Mouse (Mus musculus) stomach, embryonic 14.5 days (tissue): ENCODE data around the gene Aspscr1. TPM values are rescaled to one million over a fixed set of nuclear protein-coding genes. Genes with fewer than 3 reads are reported as not detected.
A peak's percentile ranks its signal among the peaks of the same experiment; 100 is the strongest.
"Not testable (repeated sequence)": the region's sequence is repeated elsewhere in the genome, so short reads cannot be mapped to it uniquely, and the experiment has no call there.

Experiments used
- ATAC-seq: fragments of 200-750 bp; cut with Nextera tagmentation; 2 replicates; pipeline ENCODE4 v1.8.0; 2017; ENCODE audit warnings: low read depth, moderate TSS enrichment; ENCODE audit not compliant: insufficient number of reproducible peaks, insufficient read depth, low FRiP score
- H3K27ac ChIP-seq: fragments of 300-500 bp; sonication (generic); 2 replicates; pipeline ENCODE4 v1.5.1; 2014; ENCODE audit warnings: mild to moderate bottlenecking, low read length, moderate library complexity, mixed read lengths
- H3K27me3 ChIP-seq: fragments of 300-500 bp; sonication (generic); 2 replicates; pipeline ENCODE4 v1.6.1; 2014; ENCODE audit warnings: low read length, control low read depth, mixed read lengths; ENCODE audit not compliant: control insufficient read depth, insufficient read depth
- H3K36me3 ChIP-seq: fragments of 300-500 bp; sonication (generic); 2 replicates; pipeline ENCODE4 v1.6.1; 2014; ENCODE audit warnings: mild to moderate bottlenecking, control low read depth, low read length, moderate library complexity, mixed read lengths; ENCODE audit not compliant: control insufficient read depth, insufficient read depth
- H3K4me1 ChIP-seq: fragments of 300-500 bp; sonication (generic); 2 replicates; pipeline ENCODE4 v1.6.1; 2014; ENCODE audit warnings: low read length, control low read depth, mixed read lengths; ENCODE audit not compliant: control insufficient read depth, insufficient read depth
- H3K4me2 ChIP-seq: fragments of 300-500 bp; sonication (generic); replicated peaks from 2 replicates; pipeline ENCODE4 v1.6.1; 2014; ENCODE audit warnings: low read depth, low read length, control low read depth
- H3K4me3 ChIP-seq: fragments of 300-500 bp; sonication (generic); 2 replicates; pipeline ENCODE4 v1.5.1; 2014; ENCODE audit warnings: low read depth, low read length, control low read depth
- H3K9ac ChIP-seq: fragments of 300-500 bp; sonication (generic); replicated peaks from 2 replicates; pipeline ENCODE4 v1.6.1; 2014; ENCODE audit warnings: low read depth, mild to moderate bottlenecking, control low read depth, low read length, moderate library complexity, mixed read lengths
- H3K9me3 ChIP-seq: fragments of 300-500 bp; sonication (generic); 2 replicates; pipeline ENCODE4 v1.6.1; 2016; ENCODE audit warnings: low read depth, low read length, control low read depth; ENCODE audit not compliant: control insufficient read depth
- WGBS: fragments of 180-500 bp; shearing (Covaris S2); extraction: QIAGEN DNeasy Blood & Tissue Kit; methylation state at CpG from one replicate; pipeline ENCODE4 v1.1.7; 2014; 5-methylcytosine and 5-hydroxymethylcytosine counted together
- polyA plus RNA-seq: library from polyadenylated mRNA; unstranded; fragments of >200 nt; fragmentation: Nextera tagmentation; extraction: Ambion mirVana; gene quantifications from 2 replicates; pipeline ENCODE4 v1.2.1, GENCODE M21; 2014

Aspscr1 gene
- polyA plus RNA-seq, 1 experiment from 2014 or later = 115 TPM

DNA sequence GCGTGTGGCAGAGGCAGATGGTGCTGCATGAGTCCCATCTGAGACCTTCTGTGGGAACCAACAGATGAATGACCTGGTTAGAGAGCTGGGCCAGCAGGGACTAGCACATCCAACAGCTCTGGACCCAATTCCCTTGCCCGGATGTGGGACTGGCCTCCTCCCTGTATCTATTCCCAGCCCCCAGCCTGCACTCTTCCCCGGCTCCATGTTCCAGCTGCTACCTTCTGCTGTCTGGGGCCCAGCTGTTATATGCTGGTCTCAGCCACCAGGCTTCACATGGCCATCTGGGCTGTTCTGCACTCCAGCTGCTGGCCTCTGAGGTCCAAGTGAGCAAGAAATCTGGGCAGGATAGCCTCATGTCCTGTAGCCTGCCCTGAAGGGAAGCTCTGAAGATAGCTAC lies 7.4 kb upstream of the Aspscr1 start:
- no peaks in the 10 kb centered on the region for H3K9me3 ChIP-seq
- no peak overlapping the region for H3K27ac ChIP-seq
- whole genome bisulfite sequencing = 63% methylated on average over 3 of the region's 3 CpGs
- no peak overlapping the region for H3K9ac ChIP-seq
- H3K36me3 ChIP-seq = no peaks in the 10 kb centered on the region
- no peak overlapping the region for H3K4me3 ChIP-seq
- H3K27me3 ChIP-seq = peaks cover 22% of the 10 kb centered on the region
- H3K4me1 ChIP-seq = 0 out of 2 replicates have a peak, but pooled peaks cover 1% of the 10 kb centered on the region
- no peak overlapping the region for H3K4me2 ChIP-seq
- peak; percentile 44; the same call in 1 of the 2 replicates for ATAC-seq

DNA sequence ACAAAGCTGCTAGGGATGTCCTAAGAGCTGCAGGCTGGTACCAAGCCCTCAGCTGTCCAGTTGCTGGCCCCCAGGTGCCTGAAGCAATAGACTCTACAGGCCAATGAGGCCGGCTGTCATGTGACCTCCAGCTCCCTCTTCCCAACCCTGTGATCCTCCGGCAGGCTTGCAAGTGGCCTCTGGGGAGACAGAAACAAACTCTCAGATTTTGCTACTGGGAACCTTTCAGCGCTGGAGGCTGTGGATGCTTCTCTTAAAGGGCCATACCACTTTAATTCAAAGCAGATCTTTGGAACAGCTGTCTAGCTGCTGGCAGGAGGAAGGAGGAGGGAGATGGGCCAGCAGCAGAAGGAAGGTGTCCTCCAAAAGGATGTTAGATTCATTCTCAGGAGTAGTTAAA lies 6.2 kb upstream of the Aspscr1 start:
- Histone ChIP-seq H3K27me3 (peaks cover 11% of the 10 kb centered on the region; the same call in 1 of the 2 replicates), H3K9me3 (no peaks in the 10 kb centered on the region), H3K27ac (no peak overlapping the region), H3K4me1 (no peaks in the 10 kb centered on the region), H3K36me3 (no peaks in the 10 kb centered on the region), H3K9ac (no peak overlapping the region), H3K4me2 (no peak overlapping the region), H3K4me3 (no peak overlapping the region)
- no peak for ATAC-seq
- 8% methylated on average over 3 of the region's 3 CpGs for WGBS

DNA sequence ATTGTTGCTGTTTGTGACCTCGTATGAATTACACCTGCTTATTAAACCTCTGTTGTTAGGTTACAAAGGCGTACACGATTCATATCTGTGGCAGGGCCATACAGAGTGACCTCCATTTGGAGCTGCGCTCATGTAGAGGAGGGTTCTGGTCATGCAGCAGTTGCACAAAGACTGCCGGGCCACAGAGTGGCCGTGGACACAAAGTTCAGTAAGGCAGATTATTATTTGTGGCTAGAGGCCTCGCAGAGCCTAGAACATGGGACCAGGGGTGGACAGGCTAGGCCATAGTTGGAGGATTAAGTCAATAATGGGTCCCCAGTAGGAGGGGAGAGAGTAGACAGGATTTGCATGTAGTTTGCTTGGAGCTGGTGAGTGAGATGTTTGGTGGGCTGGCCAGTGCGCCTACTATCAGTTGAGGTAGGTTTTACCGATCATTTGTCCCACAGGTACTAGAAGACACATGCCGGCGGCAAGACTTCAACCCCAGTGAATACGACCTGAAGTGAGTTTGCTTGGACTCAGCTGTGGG lies 885 bp downstream of the Aspscr1 start:
- Histone ChIP-seq H3K4me3 (peak overlapping the region; percentile 73), H3K27ac (peak overlapping the region; percentile 76), H3K4me2 (peak overlapping the region; percentile 90), H3K36me3 (peaks cover 9% of the 10 kb centered on the region), H3K27me3 (no peaks in the 10 kb centered on the region), H3K9me3 (no peaks in the 10 kb centered on the region), H3K9ac (peak overlapping the region; percentile 64), H3K4me1 (0 out of 2 replicates have a peak, but pooled peaks cover 4% of the 10 kb centered on the region)
- WGBS = 31% methylated on average over 12 of the region's 12 CpGs
- ATAC-seq = peak; percentile 0; the same call in 1 of the 2 replicates

DNA sequence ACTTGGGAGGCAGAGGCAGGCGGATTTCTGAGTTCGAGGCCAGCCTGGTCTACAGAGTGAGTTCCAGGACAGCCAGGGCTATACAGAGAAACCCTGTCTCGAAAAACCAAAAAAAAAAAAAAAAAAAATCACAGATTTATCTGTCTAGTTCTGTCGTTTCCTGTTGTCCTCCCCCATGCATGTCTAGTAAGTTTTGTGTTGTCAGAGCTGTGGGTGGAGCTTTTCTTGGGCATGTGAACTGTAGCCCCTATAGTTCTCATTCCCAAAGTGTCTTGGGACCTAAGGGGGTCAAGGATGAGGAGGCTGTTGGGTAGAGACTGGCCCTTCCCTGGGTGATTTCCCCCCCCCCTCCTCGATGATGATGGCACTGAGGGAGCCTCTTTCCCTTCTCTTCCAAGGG lies 3.1 kb downstream of the Aspscr1 start:
- H3K27ac ChIP-seq, H3K27me3 ChIP-seq, H3K4me3 ChIP-seq, H3K9me3 ChIP-seq, H3K9ac ChIP-seq, ATAC-seq, H3K4me2 ChIP-seq, H3K4me1 ChIP-seq: not testable (repeated sequence)
- WGBS = 84% methylated on average over 4 of the region's 5 CpGs
- peaks cover 26% of the 10 kb centered on the region for H3K36me3 ChIP-seq

DNA sequence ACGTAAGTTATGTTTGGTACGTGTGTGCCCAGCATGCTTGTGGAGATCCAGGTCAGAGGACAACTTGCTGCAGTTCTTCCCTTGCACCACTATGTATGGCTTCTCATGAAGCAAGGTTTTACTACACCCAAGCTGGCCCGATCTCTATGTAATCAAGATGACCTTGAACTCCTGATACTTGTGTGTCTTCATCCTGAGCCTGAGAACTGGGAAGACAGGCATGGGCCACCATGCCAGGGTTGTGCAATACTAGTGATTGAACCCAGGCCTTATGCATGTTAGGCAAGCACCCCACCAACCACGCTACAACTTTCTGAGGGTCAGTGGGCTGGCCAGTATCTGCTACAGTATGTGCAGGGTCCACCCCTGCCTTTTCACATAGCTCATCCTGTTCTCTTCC lies 4.2 kb downstream of the Aspscr1 start:
- Histone ChIP-seq H3K9ac (no peak overlapping the region), H3K4me1 (0 out of 2 replicates have a peak, but pooled peaks cover 4% of the 10 kb centered on the region), H3K27me3 (no peaks in the 10 kb centered on the region), H3K9me3 (no peaks in the 10 kb centered on the region), H3K27ac (no peak overlapping the region), H3K36me3 (peaks cover 32% of the 10 kb centered on the region), H3K4me3 (no peak overlapping the region), H3K4me2 (no peak overlapping the region)
- ATAC-seq = no peak
- 88% methylated on average over 4 of the region's 4 CpGs for WGBS

DNA sequence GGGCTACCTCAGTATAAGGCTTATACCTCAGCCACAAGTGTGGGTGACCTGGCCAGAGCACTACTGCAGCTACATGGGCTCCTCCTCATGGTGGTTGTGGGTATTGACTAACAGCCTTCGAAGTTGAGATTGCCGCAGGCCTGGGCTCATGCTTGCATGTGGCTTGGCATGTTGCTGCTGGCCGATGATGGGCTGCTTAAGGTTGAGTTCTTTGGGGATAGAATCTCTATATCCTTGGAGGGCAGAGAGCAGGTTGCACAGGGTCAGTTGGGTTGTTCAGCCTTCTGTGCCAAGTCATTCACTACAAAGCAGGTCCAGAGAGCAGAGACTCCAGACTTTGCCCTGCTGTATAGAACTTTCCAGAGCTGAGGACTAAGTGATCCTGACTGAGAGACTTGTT lies 7.1 kb downstream of the Aspscr1 start:
- H3K9me3 ChIP-seq = no peaks in the 10 kb centered on the region
- H3K4me2 ChIP-seq = no peak overlapping the region
- peaks cover 32% of the 10 kb centered on the region for H3K36me3 ChIP-seq
- no peak overlapping the region for H3K4me3 ChIP-seq
- ATAC-seq = 0 out of 2 replicates have a peak, but pooled peaks have one; percentile 37
- no peak overlapping the region for H3K27ac ChIP-seq
- no peak overlapping the region for H3K9ac ChIP-seq
- no peaks in the 10 kb centered on the region for H3K27me3 ChIP-seq
- 74% methylated on average over 3 of the region's 3 CpGs for whole genome bisulfite sequencing
- H3K4me1 ChIP-seq = no peaks in the 10 kb centered on the region

DNA sequence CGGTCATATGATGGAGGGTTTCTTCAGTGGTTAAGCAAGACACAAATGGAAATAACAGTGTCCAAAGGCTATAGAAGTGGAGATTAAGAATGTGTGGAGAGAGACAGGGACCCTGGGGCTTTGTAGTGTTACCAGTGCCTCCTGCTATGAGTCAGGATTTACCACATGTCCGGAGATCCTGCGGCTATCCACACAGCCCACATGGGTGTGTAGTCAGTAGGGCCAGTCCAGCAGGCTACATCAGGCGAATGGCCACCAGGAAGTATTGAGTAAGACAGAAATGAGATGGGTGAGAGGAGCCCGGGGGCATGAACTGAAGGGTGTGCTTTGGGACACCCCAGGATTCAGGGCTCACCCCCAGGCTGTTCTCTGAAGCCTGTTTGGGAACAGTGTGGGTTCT lies 9.9 kb downstream of the Aspscr1 start:
- Histone ChIP-seq H3K27me3 (no peaks in the 10 kb centered on the region), H3K4me3 (no peak overlapping the region), H3K9me3 (no peaks in the 10 kb centered on the region), H3K4me1 (0 out of 2 replicates have a peak, but pooled peaks cover 4% of the 10 kb centered on the region), H3K27ac (no peak overlapping the region), H3K9ac (no peak overlapping the region), H3K4me2 (no peak overlapping the region), H3K36me3 (peaks cover 32% of the 10 kb centered on the region)
- no peak for ATAC-seq
- WGBS = 91% methylated on average over 5 of the region's 5 CpGs

DNA sequence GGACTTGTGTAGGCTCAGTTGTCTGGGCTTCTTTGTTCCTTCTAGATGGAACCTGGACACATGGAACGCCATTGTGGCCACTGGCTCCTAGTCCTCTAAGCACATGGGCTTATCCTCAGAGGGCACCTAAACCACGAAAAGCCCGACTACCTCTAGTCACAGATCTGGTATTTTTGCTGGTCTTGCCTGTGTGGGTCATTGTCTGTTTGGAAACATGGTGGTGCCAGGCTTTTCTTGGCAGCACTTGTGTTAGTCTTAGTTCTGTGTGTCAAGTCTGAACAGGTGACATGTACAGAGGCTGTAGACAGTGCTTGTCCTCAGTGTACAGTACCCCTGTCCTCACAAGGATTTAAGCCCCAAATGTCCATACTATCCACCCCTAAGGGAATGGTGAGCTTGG lies 10.8 kb downstream of the Aspscr1 start:
- Histone ChIP-seq H3K27me3 (no peaks in the 10 kb centered on the region), H3K9ac (no peak overlapping the region), H3K27ac (no peak overlapping the region), H3K4me3 (no peak overlapping the region), H3K36me3 (peaks cover 26% of the 10 kb centered on the region), H3K4me2 (no peak overlapping the region), H3K9me3 (no peaks in the 10 kb centered on the region), H3K4me1 (0 out of 2 replicates have a peak, but pooled peaks cover 4% of the 10 kb centered on the region)
- ATAC-seq = no peak
- WGBS = 91% methylated on average over 3 of the region's 3 CpGs

DNA sequence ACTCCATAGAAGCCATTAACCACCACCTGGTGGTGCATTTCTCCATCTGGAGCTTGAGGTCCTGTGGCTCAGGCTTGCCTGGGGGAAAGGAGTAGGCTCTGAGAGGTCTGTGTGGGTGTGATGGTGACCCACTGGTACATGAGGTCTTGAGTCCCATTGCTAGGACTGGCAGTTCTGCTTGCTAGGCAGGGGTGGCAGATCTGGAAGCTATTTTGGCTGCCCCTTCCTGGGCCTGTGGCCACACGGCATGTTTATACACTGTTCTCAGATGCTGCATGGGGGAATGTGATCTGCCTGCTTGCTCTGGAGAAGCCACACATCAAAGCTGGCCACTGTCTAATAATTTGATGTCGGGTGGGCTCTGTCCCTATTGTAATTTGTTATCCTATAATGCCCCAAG lies 11.3 kb downstream of the Aspscr1 start:
- no peak overlapping the region for H3K9ac ChIP-seq
- no peak overlapping the region for H3K27ac ChIP-seq
- H3K36me3 ChIP-seq = peaks cover 28% of the 10 kb centered on the region
- WGBS = 89% methylated on average over 2 of the region's 2 CpGs
- no peak overlapping the region for H3K4me2 ChIP-seq
- H3K4me1 ChIP-seq = 0 out of 2 replicates have a peak, but pooled peaks cover 4% of the 10 kb centered on the region
- H3K9me3 ChIP-seq = no peaks in the 10 kb centered on the region
- H3K4me3 ChIP-seq = no peak overlapping the region
- ATAC-seq = no peak
- H3K27me3 ChIP-seq = no peaks in the 10 kb centered on the region
